Mouse (Mus musculus) testis, adult 2 months (tissue): ENCODE data around the gene Stard13.

Experiments used
- CTCF ChIP-seq: fragments of 200-500 bp; IDR thresholded peaks from 2 replicates; pipeline ENCODE4 v1.5.1; 2012; ENCODE audit warnings: low read depth, mild to moderate bottlenecking, inconsistent platforms, low read length, moderate library complexity; ENCODE audit not compliant: control insufficient read depth, insufficient read depth, insufficient replicate concordance
- POLR2A ChIP-seq: fragments of 200-500 bp; IDR thresholded peaks from 2 replicates; pipeline ENCODE4 v1.6.1; 2012; ENCODE audit warnings: low read depth, mild to moderate bottlenecking, inconsistent platforms, low read length, moderate library complexity; ENCODE audit not compliant: control insufficient read depth

DNA sequence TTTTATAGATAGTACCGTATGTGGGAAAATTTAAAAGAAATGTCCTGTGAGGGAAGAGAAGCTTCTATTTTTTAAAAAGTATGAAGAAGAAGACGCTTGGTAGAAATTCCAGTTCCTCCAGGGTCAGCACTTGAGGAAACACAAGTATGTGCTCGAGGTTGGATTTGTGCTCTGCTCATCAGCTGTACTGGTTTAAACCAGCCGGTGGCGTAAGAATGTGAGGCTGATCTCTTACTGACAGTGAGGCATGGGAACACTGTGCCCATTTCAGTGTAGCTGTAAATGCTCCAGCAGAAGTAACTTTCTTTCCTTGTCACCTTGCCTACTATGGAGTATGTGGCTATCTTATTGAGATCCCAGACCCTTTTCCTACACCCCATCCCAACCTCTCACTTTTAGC, 180.4 kb downstream of the Stard13 start:
- no peak for TF ChIP-seq CTCF
- no peak for TF ChIP-seq POLR2A
